ENCODE assay signal across 29 mouse cellular contexts in genomic region chr3:97590699-97591098, GRCm38 (mm10). TPM values are rescaled to one million over a fixed set of nuclear protein-coding genes. Genes with fewer than 3 reads are reported as not detected.
DNase-seq lines count a peak whose midpoint lies in the region; ATAC-seq and TF ChIP-seq lines count a peak whose summit lies in the region.
"Had no signal": no experiment of that assay in that cellular context is flagged by ENCODE, and none has a peak within 500 bp of the region (broad histone marks: within the 10 kb centered on the region; RNA-seq: fewer than 3 reads in every experiment).

No protein-coding gene starts in this region.

- WGBS in kidney, embryonic 14.5 days = 35% methylated on average over 8 of the region's 8 CpGs
- 39% methylated on average over 8 of the region's 8 CpGs for WGBS in kidney, postnatal 0 days

- H3K9ac ChIP-seq in kidney, embryonic 14.5 days (ENCODE audit: low read depth, low read length) = no peak overlapping the region
- no peak overlapping the region for H3K9ac ChIP-seq in kidney, postnatal 0 days (ENCODE audit: low read depth, low read length)
- H3K9ac ChIP-seq: embryonic facial prominence, embryonic 13.5 days; forebrain, embryonic 12.5 days; forebrain, embryonic 15.5 days; heart, embryonic 12.5 days; heart, embryonic 15.5 days; hindbrain, embryonic 13.5 days had no signal

- H3K36me3 ChIP-seq in kidney, embryonic 14.5 days (ENCODE audit: control insufficient read depth, insufficient read depth, low read length) = peaks cover 8% of the 10 kb centered on the region; the same call in 1 of the 2 replicates
- H3K36me3 ChIP-seq in kidney, postnatal 0 days (ENCODE audit: insufficient read depth, low read length) = 0 out of 2 replicates have a peak, but pooled peaks cover 8% of the 10 kb centered on the region
- H3K36me3 ChIP-seq: forebrain, embryonic 15.5 days; hindbrain, embryonic 13.5 days had no signal

- peak; percentile 59 for TF ChIP-seq CTCF in kidney, postnatal 0 days (IDR thresholded peaks at IDR 0.05; ENCODE audit: low read depth)
- TF ChIP-seq CTCF in brain, embryonic 14.5 days (IDR thresholded peaks at IDR 0.05; ENCODE audit: borderline replicate concordance, extremely low read depth, insufficient read depth, insufficient read length) = no peak

- H3K27ac ChIP-seq in kidney, embryonic 14.5 days (ENCODE audit: low read depth, low read length) = no peak overlapping the region
- H3K27ac ChIP-seq in kidney, postnatal 0 days = no peak overlapping the region
- H3K27ac ChIP-seq: embryonic facial prominence, embryonic 10.5 days; embryonic facial prominence, embryonic 13.5 days; forebrain, embryonic 12.5 days; forebrain, embryonic 15.5 days; heart, embryonic 15.5 days; hindbrain, embryonic 10.5 days; hindbrain, embryonic 13.5 days had no signal

- DNase-seq in kidney, postnatal 14 days = no peak
- peak; percentile 72 for DNase-seq in kidney, postnatal 0 days (ENCODE audit: low spot score)
- DNase-seq in kidney, adult 8-10 months = no peak
- DNase-seq in retina, embryonic 14.5 days (ENCODE audit: low spot score) = peak; percentile 4
- DNase-seq in retina, postnatal 1 day = no peak
- peak; percentile 10 for DNase-seq in brain, embryonic 14.5 days (ENCODE audit: low read depth)
- no peak for DNase-seq in thymus, adult 18-20 months
- DNase-seq: adrenal gland, postnatal 14 days; B cell, adult 2 months; cerebellum, adult 11-12 months; cerebellum, adult 8-10 months; cerebellum, postnatal 10 days; cerebellum, postnatal 36 days; embryo, embryonic 11 days; gastrocnemius, postnatal 25 days; heart, adult 18-20 months; heart, postnatal 10 days; heart, postnatal 36 days had no signal

- no peaks in the 10 kb centered on the region for H3K27me3 ChIP-seq in kidney, embryonic 14.5 days (ENCODE audit: control insufficient read depth, insufficient read depth, low read length)
- H3K27me3 ChIP-seq in kidney, postnatal 0 days (ENCODE audit: insufficient read depth, low read length) = no peaks in the 10 kb centered on the region
- H3K27me3 ChIP-seq: CH12.LX; embryonic facial prominence, embryonic 13.5 days; forebrain, embryonic 12.5 days; forebrain, embryonic 15.5 days; heart, embryonic 12.5 days; heart, embryonic 15.5 days; hindbrain, embryonic 13.5 days had no signal

- H3K4me1 ChIP-seq in kidney, embryonic 14.5 days (ENCODE audit: control insufficient read depth, insufficient read depth, low read length) = no peaks in the 10 kb centered on the region
- no peaks in the 10 kb centered on the region for H3K4me1 ChIP-seq in kidney, postnatal 0 days (replicated peaks; ENCODE audit: insufficient read depth, low read length)
- H3K4me1 ChIP-seq: embryonic facial prominence, embryonic 10.5 days; embryonic facial prominence, embryonic 13.5 days; forebrain, embryonic 12.5 days; forebrain, embryonic 15.5 days; heart, embryonic 12.5 days; heart, embryonic 15.5 days had no signal

- no peak for TF ChIP-seq POLR2A in brain, embryonic 14.5 days (IDR thresholded peaks at IDR 0.05; ENCODE audit: borderline replicate concordance, extremely low read depth, insufficient read depth, insufficient read length, poor library complexity, severe bottlenecking)

- H3K4me3 ChIP-seq in kidney, embryonic 14.5 days (ENCODE audit: low read length) = no peak overlapping the region
- H3K4me3 ChIP-seq in kidney, postnatal 0 days (replicated peaks; ENCODE audit: low read depth, low read length) = no peak overlapping the region
- H3K4me3 ChIP-seq: embryonic facial prominence, embryonic 10.5 days; embryonic facial prominence, embryonic 13.5 days; erythroblast, embryonic 14.5 days; forebrain, embryonic 12.5 days; forebrain, embryonic 15.5 days; heart, embryonic 12.5 days; heart, embryonic 15.5 days; hindbrain, embryonic 10.5 days; hindbrain, embryonic 13.5 days had no signal

- no peak overlapping the region for H3K4me2 ChIP-seq in kidney, embryonic 14.5 days (replicated peaks; ENCODE audit: low read depth, low read length)
- H3K4me2 ChIP-seq in kidney, postnatal 0 days (ENCODE audit: low read length) = no peak overlapping the region
- H3K4me2 ChIP-seq: embryonic facial prominence, embryonic 13.5 days; forebrain, embryonic 12.5 days; forebrain, embryonic 15.5 days; heart, embryonic 12.5 days; heart, embryonic 15.5 days; hindbrain, embryonic 13.5 days had no signal

- no peaks in the 10 kb centered on the region for H3K9me3 ChIP-seq in kidney, embryonic 14.5 days (ENCODE audit: control insufficient read depth, low read length)
- H3K9me3 ChIP-seq in kidney, postnatal 0 days (replicated peaks; ENCODE audit: low read length) = no peaks in the 10 kb centered on the region
- H3K9me3 ChIP-seq: embryonic facial prominence, embryonic 10.5 days; embryonic facial prominence, embryonic 13.5 days; forebrain, embryonic 12.5 days; forebrain, embryonic 15.5 days; heart, embryonic 12.5 days; heart, embryonic 15.5 days; hindbrain, embryonic 10.5 days; hindbrain, embryonic 13.5 days had no signal

- ATAC-seq in kidney, embryonic 14.5 days (ENCODE audit: low FRiP score, low TSS enrichment) = peak; percentile 53
- ATAC-seq in kidney, postnatal 0 days (replicated peaks; ENCODE audit: low FRiP score, low read depth) = no peak
- ATAC-seq: forebrain, embryonic 15.5 days had no signal

RNA-seq across cellular contexts. Expression of gene Chd1l, which starts 19.3 kb away (rescaled TPM):
- 11.5 and 18.1 TPM in 2 replicates for polyA plus RNA-seq in kidney, embryonic 14.5 days (2014; fragmentation: Nextera tagmentation; extraction: Ambion mirVana)
- polyA plus RNA-seq in kidney, postnatal 0 days (2015; fragmentation: Nextera tagmentation; extraction: Ambion mirVana) = 15.1 and 16.4 TPM in 2 replicates
- 5.5 and 5.9 TPM in 2 replicates for polyA plus RNA-seq in brain, embryonic 14.5 days (2012; rRNA removed)

RNA-seq across cellular contexts. Expression of gene Fmo5, which starts 37.9 kb away (rescaled TPM):
- 0.71 and 1.8 TPM in 2 replicates for polyA plus RNA-seq in kidney, embryonic 14.5 days (2014; fragmentation: Nextera tagmentation; extraction: Ambion mirVana)
- polyA plus RNA-seq in kidney, postnatal 0 days (2015; fragmentation: Nextera tagmentation; extraction: Ambion mirVana) = 9.1 and 12.6 TPM in 2 replicates
- polyA plus RNA-seq in brain, embryonic 14.5 days (2012; rRNA removed) = 0.57 and 0.66 TPM in 2 replicates

Comparison
In these comparisons a context has a peak if more than half of its experiments do, and no peak if none do; other contexts are left out.
1. DNase-seq: peak in kidney, postnatal 0 days (single experiment), retina, embryonic 14.5 days (single experiment) and brain, embryonic 14.5 days (single experiment); none in kidney, postnatal 14 days (single experiment), kidney, adult 8-10 months (0 of 2), retina, postnatal 1 day (single experiment) and thymus, adult 18-20 months (0 of 2).